Mouse (Mus musculus): ENCODE data around the gene Hddc2.

Hddc2 gene

GRCm38 (mm10) chr10:31312865-31313848 is at the start of gene Hddc2:
Gene Hddc2, plus strand, starts transcription at chr10:31313383.
- peak; percentile 63 for DNase-seq

GRCm38 (mm10) chr10:31272738-31273137 is 40.4 kb upstream of the Hddc2 start:
- DNase-seq = no peak

GRCm38 (mm10) chr10:31273171-31273570 is 40.0 kb upstream of the Hddc2 start:
- no peak for DNase-seq

- no peak for DNase-seq
Measured at GRCm38 (mm10) chr10:31287787-31288186, 25.4 kb upstream of the Hddc2 start.

GRCm38 (mm10) chr10:31288697-31289390 is 24.3 kb upstream of the Hddc2 start:
- DNase-seq = peak; percentile 7

- DNase-seq = no peak
Measured at GRCm38 (mm10) chr10:31295705-31296104, 17.5 kb upstream of the Hddc2 start.

- no peak for DNase-seq
Measured at GRCm38 (mm10) chr10:31296458-31296857, 16.7 kb upstream of the Hddc2 start.

- no peak for DNase-seq
Measured at GRCm38 (mm10) chr10:31297106-31297505, 16.1 kb upstream of the Hddc2 start.

- DNase-seq = no peak
Measured at GRCm38 (mm10) chr10:31298263-31298662, 14.9 kb upstream of the Hddc2 start.

- DNase-seq = peak; percentile 43
Measured at GRCm38 (mm10) chr10:31298921-31299574, 14.1 kb upstream of the Hddc2 start.

GRCm38 (mm10) chr10:31300292-31300691 is 12.9 kb upstream of the Hddc2 start:
- no peak for DNase-seq

GRCm38 (mm10) chr10:31303446-31303845 is 9.7 kb upstream of the Hddc2 start:
- no peak for DNase-seq

- no peak for DNase-seq
Measured at GRCm38 (mm10) chr10:31307024-31307598, 6.1 kb upstream of the Hddc2 start.

- DNase-seq = no peak
Measured at GRCm38 (mm10) chr10:31318491-31318890, 5.3 kb downstream of the Hddc2 start.

- DNase-seq = no peak
Measured at GRCm38 (mm10) chr10:31329436-31329835, 16.3 kb downstream of the Hddc2 start.

GRCm38 (mm10) chr10:31330286-31330962 is 17.2 kb downstream of the Hddc2 start:
- DNase-seq = no peak

- no peak for DNase-seq
Measured at GRCm38 (mm10) chr10:31331225-31331775, 18.1 kb downstream of the Hddc2 start.

GRCm38 (mm10) chr10:31336432-31336831 is 23.2 kb downstream of the Hddc2 start:
- peak; percentile 49 for DNase-seq

- peak; percentile 5 for DNase-seq
Measured at GRCm38 (mm10) chr10:31346401-31346800, 33.2 kb downstream of the Hddc2 start.

- no peak for DNase-seq
Measured at GRCm38 (mm10) chr10:31351056-31351455, 37.9 kb downstream of the Hddc2 start.

GRCm38 (mm10) chr10:31352845-31353427 is 39.8 kb downstream of the Hddc2 start:
- DNase-seq = no peak

- DNase-seq = peak; percentile 11
Measured at GRCm38 (mm10) chr10:31354141-31354540, 41.0 kb downstream of the Hddc2 start.
